Mouse (Mus musculus) embryo, embryonic 10.5 days (tissue): ENCODE data around the gene Ccdc106.

Source experiments
- DNase-seq: peaks from one replicate; pipeline ENCODE4 v3.0.0-alpha.2; 2015; ENCODE audit warnings: low spot score

The Ccdc106 gene

DNA sequence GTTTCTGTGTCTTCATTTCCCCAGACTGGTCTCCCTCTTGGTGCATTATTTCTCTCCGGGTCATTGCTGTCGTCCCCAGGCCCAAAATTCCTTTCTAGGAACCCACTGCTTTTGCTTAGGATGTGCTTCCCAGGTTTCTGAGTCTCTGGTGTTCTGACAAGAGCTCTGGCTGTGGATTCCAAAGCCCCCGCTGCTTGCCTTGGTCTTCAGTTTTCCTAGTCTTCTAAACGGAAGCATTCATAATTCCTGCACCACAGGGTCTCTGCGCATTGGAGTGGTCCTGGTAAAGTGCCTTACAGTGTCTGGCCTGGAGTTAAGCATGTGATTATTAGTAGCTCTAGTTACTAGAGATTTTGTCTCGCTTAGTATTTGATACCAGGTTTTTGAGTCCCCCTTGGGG, 60.5 kb downstream of the Ccdc106 start:
- DNase-seq: peak; percentile 12

DNA sequence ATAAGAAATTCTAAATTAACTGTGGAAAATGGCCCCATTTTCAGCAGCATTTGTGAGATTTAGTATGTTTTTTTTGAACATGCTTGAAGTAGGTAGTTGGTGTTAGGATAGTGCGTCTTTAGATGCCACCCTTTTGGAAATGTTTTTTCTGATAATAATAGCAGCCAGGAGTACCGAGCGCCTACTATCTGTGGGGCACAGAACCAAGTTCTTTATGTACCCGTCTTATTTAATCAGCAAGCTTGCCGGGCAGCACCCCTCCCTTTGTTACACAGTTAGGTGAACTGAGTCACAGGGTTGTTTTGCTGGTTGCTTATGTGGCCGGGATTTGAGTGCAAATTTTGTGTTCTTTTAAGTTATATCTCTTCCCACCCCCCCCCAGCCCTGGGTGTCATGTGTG, 60.9 kb downstream of the Ccdc106 start:
- DNase-seq: no peak

DNA sequence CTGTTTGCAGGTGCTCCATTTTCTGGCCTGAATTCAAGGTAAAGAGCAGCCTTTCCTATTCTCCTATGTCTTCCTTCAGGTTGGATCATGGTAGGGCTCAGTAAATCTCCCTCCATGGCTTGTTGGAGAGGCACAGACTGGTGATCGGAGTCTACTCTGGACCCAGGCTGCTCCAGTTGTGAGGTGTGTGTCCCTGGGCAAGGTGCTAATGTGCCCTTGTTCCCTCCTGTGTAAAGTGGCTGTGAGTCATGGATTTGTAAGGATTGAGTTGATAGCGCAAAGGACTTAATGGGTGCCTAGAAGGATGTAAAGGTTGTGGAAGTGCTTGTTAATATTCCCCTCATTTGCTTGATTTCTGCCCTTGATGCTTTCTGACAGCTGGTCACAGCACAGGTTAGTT, 61.6 kb downstream of the Ccdc106 start:
- no peak for DNase-seq

DNA sequence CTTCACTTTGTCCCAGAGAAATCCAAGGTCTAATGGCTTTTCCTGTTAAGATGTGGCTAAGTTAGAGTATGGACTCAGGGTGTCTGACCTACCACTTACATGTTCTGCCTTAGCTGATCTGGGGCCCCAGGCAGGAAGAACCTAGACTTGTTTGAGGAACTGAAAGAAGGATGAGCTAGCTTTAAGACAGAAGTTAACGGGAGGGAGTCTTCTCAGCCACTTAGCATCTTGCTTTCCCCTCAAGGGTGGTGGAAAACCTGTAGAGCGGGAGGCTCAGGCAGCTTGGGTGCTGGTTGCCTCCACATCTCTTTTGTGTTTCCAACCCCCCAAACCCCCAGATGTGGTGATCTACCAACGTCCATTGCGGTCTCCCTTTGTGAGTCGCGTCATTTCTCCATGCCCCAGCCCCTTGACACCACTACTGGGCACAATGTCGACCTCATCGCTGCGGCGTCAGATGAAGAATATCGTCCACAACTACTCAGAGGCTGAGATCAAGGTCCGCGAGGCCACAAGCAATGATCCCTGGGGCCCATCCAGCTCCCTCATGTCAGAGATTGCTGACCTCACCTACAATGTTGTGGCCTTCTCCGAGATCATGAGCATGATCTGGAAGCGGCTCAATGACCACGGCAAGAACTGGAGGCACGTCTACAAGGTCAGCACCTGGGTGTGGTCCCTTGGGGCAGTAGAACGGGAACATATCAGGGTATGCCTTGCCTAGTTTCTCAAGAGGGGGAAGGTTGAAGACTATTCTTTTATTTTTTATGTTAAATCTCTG, 63.2 kb downstream of the Ccdc106 start:
- no peak for DNase-seq

DNA sequence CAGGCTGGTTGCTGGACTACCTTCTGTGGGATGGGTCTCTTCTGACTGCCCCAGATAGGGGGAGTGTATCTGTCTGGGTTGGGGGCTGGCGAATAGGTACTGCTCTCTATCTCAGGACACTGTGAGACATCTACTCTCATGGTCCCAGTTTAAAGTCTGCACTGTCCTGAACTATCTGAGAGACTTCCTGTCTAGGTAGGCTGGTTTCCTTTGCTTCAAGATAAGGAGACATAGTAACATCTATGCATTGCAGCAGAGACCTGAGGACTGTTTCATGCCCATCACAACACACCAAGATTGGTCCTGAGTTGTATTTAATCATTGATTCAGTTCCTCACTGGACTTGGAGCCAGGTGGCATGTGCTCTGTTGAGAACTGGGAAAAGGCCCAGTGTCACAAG, 65.2 kb downstream of the Ccdc106 start:
- DNase-seq: no peak

DNA sequence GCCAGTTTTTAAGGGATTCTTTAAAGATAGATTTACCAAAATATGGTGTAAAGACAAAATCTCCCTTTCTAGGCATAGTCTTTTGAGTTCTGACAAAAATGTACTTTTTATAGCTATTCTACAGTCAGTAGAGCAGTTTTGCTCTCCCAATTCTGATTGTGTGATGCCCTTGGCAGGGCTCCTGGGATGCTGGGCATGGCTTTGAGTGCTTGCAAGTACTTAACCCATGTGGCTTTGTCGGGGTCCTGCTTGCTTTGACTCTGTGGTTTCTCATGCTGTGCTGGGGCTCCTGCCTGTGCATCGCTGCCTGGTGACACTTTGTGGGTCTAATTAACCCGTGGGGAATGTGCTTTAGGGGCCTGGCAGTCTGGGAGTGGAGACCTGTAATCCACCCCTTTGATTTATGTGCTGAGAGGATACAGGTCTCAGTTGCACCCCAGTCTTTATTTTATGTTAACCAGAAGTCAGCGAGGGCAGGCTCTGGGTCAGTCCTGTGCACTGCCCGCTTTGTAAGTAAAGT, 66.6 kb downstream of the Ccdc106 start:
- DNase-seq: no peak

DNA sequence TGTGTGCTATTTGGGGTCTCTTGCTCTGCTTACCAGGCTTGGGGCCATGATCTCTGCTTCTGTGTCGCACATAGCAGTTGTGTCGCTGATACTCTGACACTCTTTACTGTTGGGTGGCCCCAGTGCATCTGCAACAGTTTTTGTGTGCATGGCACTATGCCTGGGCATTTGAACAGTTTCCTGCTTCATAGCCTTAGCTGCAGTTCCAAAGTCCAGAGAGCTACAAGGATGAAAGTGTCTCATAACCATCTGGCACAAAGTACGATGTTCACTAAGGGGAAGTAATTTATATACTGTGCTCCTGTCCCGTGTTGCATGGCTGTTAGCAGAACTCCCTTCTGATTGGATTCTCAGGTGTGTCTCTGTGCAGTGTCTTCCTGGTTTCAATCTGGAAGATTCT, 67.5 kb downstream of the Ccdc106 start:
- DNase-seq: no peak

DNA sequence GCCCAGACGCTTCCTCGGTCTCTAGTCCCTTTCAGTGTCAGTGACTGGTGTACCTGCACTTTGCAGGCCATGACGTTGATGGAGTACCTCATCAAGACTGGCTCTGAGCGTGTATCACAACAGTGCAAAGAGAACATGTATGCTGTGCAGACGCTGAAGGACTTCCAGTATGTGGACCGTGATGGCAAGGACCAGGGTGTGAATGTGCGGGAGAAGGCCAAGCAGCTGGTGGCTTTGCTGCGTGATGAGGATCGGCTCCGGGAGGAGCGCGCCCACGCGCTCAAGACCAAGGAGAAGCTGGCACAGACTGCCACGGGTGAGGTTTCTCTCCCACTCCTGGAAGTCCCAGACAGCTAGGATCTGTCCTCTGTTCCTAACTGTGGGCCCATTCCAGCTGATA, 69.5 kb downstream of the Ccdc106 start:
- no peak for DNase-seq

DNA sequence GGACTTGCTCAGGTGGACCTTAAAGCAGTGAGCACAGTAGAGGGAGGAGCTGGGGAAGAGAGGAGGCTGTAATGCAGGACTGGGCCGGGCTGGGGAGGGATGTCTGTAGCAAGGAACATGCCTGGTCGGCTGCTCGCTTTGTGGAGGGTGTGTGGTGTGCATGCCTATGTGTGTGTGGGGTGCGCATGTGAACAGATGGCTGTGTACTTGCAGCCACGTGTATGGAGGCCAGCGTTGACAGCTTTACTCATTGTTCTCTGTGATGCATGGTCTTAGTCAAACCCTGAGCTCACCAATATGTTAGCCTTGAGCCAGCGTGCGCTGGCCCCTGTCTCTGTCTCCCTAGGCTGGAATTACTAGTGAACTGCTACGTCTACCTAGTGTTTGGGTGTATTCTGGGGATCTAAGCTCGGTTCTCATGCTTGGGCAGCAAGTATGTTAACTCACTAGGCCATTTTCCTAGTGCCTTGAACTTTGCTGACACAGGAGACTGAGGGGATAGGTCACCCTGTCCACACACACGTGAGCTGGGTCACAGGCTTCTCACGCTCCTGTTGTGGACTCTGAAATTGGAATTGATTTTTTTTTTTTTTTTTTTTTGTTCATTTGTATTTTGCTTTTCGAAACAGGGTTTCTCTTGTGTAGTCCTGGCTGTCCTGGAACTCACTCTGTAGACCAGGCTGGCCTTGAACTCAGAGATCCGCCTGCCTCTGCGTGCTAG, 70.8 kb downstream of the Ccdc106 start:
- no peak for DNase-seq

DNA sequence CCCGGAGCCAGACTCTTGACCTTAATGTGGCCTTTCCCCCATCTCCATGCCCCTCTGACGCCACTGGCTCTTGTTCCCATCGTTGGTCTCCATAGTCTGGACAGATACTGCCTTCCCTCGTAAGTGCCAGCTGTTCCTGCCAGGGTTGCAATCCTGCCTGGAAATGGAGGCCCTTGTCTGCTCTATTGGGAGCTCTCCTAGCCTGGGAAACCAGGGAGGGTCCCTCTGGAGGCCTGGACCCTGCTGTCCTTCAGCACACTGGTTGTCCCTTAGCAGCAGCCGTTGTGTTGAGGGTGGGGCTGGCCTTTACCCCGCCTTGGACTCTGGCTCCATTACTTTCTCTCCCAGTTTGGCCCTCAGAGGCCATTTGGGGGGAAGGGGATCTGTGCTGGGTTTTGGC, 72.0 kb downstream of the Ccdc106 start:
- no peak for DNase-seq

DNA sequence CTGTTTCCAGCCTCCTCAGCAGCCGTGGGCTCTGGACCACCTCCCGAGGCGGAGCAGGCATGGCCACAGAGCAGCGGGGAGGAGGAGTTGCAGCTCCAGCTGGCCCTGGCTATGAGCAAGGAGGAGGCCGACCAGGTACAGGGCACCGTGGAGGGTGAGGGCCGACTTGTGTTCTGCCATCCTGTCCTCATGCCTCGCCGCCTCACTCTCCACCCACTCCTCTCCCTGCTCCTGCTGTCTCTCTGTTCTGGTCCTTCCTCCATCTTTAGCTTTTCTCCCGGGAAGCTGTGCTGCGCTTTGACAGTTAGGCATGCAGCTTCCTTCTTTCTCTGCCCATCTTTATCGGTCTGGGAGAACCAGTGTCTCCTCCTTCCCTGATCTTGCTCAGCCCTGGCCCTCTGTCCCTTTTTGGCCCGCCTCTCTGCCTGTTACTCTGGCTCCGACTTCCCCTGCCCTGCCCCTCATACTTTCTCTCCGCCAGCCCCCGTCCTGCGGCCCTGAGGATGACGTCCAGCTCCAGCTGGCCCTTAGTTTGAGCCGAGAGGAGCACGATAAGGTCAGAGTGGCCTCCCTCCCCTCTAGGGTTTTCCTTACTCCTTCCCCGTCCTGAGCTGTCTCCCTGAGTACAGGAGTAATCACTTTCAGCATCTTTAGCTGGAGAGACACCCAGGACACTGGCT, 72.6 kb downstream of the Ccdc106 start:
- no peak for DNase-seq

DNA sequence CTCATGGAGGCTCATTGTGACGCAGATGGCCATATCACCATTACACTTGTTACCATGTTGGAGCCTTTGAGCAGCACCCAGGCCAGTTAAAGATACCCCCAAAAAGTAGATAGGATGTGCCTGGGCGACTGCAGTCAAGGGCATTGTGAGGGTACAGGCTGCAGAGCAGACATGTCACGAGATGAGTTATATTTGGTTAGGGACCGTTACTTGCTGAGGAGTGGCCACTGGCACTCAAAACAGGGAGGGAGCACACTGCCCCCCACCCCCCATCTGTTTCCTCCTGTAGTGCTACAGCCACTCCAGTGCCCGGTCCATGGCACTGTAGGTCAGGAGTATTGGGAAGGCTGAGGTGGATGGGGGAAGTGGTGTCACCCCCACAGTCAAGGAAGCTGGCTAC, 78.4 kb downstream of the Ccdc106 start:
- DNase-seq: no peak

DNA sequence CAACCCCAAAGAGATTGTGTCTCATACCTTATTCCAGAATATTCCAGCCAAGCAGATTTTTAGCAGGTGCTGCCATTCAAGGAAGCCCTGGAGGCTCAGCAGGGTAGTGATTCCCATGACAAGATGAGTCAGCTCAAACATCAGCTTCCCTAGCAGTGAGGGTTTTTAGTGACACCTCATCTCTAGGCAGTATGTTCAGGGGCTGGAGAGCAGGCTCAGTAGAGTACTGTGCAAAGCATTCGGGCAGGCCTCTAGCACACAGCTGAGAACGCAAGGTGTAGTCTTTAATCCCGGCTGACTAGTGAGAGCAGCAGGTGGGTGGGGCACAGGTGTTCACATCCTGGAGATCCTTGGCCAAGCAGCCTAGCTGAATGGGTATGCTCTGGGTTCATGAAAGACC, 79.4 kb downstream of the Ccdc106 start:
- no peak for DNase-seq

DNA sequence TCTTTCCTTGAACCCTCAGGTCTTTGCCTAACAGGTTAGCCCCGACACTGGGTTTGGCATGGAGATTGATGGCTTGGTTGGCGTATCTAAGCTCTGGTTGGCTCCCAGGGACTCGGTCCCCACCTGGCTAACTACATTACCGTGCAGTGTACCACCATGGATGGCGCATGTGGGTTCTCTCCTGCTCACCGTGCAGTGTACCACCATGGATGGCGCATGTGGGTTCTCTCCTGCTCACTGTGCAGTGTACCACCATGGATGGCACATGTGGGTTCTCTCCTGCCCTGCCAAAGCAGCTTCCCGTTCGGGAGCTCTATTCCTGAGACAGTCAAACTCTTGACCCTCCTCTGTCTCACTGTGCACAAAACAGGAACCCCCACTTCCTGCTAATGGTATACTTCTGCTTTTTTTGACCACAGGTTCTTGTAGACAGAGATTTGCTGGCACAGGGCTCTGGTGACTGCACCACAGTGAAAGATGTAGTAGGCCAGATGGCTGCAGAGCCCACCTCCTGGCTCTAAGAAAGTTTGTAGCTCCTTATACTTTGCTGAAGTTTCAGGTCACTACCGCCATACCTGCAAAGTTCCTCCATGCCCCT, 80.8 kb downstream of the Ccdc106 start:
- no peak for DNase-seq

DNA sequence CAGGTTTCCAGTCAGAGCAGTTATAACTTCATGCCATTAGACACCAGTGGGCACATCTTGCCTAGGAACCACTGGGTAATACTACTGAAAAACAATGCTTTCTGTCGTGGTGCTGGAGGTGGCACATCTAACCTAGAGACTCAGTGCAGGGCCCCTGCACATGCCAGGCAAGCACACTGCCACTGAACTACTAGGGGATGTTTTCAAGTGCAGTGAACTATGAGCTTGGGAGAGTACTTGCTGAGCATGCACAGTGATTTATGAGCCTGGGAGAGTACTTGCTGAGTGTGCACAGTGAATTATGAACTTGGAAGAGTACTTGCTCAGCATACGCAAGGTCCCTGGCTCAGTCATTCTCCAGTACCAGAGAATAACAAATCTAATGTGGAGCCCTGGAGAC, 82.2 kb downstream of the Ccdc106 start:
- DNase-seq: no peak

DNA sequence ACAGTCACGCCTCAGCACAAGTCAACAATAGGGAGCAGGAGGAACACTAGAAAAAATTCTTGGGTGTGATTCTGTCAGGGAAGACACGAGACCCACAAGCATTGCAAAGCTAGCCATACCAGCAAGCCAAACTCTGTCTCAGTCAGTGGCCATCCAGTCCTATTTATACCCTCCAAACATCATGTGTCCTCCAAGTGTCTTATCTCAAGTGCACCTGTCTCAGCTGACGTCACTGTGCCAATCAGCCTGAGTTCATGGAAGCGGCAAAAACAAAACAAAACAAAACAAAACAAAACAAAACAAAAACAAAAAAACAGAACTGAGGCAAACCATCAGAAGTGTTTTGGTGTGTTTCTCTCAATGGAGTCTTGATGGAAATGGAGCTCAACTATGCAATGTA, 87.9 kb downstream of the Ccdc106 start:
- no peak for DNase-seq

DNA sequence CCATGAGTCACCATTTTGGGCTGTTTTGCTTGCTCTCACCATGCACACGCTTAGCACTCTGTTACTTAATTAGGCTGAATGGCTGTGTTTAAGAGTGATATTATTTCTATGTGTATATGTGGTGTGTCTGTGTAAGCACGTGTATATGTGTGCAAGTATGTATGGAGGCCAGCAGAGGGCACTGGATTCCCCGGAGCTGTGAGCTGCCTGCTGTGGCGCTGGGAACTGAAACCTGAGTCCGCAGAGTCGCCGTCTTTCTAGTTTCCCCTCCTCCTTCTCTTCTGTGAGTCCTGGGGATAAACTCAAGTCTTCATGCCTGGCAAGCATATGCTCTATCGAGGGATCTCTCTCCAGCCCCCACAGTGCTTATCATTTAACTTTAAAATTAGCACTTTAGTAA, 88.9 kb downstream of the Ccdc106 start:
- no peak for DNase-seq
